Mouse (Mus musculus): ENCODE measurements at regions not wholly inside any gene's neighbourhood (a gene's known extent, or its start where the extent isn't known, plus 50 kb on each side); places are given as distances from the start of the nearest gene placed in this dataset.

DNA sequence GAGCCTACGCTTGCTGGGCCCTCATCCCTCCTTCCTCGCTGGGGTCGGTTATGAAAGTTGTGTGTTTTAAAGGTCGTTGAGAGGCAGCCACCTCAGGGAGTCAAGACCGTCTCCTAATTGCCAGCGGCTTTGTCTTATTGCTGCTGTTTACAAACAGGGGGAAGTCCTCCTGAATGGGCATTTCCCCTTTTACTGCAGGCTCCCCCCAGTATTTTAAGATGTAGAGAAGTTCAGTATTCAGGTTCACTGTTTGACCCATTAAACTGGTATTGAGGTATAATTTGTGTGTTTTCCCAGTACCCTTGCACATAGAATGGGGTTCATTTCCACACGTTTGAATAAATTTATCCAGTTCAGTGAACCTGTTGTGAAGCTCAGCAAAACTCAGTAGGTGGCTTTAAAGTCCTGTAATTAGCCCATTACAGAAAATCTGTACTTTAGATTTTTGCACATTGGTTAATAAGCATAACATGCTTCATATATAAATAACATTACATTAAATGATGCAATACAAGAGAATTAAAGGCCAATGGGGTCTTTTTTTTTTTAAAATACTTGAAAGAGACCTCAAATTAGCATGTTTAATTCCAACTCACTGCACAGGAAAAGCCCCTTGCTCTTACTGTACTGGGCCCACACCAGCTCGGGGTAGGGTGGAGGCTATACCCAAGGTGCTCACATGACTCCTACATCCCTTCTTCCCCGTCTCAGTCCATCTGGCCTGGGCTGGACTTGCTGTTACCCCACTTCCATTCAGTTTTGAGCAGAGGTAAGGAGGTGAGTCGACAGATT is 63.7 kb downstream of the Nkx2-1 start:
- no peak for DNase-seq

DNA sequence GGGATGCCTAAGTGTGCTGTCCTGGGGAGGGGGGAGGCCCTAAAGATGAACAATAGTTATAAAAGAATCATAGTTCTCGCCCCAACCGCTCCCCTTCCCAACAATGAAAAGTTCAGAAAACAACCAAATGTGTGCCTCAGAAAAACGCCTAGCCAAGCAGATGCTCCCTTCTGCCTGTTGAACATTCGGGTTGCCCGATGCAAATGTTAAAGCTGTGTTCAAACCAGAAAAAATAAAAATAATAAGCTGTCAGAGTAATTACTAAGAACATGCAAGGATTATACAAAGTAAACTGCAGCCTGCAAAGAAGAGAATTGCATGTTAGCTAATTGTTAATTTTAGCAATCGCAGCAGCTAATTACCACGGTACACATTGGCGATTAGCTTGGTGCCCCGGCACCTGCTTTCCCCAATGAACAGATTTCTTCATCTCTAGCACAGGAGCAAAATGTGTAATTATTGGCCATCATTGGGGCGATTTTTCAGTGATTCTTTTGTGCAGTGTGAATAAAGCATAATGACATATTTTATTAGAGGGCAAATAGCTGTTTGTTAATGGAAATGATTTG is 65.7 kb downstream of the Nkx2-1 start:
- no peak for DNase-seq

DNA sequence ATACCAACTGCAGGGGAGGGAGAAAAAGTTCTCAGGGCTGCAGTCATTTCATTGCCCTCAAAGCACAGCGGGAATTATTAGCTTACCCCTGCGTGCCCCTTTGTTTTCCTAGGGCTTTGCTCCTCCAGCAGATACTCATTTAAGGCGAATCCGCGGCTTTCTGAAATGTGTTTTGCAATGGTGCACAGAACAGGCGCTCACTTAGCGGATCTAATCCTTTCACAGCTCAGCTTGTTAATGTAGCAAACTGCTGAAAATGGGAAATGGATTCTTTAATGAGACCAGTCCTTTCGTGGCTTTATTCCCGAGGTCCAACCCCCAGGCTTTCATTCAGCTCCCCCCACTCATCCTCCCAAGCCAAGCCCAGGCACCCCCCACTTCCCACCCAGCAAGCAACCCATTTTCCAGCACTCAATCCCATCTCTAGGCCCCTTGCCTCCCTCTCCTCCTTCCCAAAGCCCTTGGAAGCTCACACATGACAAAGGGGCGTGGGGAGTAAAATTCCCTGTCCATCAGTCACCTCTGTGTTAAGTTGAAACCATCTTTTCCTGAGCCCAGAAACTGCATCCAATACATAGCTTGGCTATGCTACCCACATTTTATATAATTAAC is 77.1 kb downstream of the Nkx2-1 start:
- no peak for DNase-seq

DNA sequence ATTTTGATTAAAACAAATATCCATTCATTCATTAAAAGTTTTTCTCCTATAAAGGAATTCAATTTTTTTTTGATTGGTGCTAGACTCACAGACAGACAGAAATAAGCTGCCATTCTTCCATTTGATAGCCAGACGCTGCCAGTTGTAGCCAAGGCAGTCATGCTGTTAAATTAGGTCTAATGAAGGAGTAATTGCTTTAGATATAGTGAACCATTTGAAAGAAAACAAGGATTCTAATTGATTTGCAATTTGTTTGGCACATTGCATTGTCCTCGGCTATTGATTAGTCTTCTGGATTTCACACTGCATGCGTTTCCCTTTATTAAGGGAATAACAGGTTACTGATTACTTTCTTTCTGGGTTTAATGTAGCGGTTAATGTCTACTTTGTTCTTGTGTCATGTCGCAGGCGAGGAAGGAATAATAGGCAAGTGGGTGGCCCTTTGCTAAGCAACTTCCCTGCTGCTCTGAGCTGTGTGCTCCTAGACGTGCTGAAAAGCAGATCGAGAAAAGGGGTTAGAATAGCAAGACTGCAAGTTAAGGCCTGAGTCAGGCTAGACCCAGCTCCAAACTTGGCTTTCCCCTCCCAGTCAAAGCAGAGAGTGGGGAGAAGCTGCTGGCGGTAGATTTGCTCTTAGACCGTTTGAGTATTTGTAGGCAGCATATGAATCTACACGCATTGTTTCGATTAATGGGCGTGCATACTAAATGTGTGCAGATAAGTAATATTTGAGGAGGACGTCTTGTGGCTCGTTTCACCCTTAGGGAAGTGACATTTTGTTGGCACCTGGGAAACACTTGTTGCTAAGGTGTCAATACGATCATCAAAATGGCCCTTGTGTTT is 77.8 kb downstream of the Nkx2-1 start:
- no peak for DNase-seq

DNA sequence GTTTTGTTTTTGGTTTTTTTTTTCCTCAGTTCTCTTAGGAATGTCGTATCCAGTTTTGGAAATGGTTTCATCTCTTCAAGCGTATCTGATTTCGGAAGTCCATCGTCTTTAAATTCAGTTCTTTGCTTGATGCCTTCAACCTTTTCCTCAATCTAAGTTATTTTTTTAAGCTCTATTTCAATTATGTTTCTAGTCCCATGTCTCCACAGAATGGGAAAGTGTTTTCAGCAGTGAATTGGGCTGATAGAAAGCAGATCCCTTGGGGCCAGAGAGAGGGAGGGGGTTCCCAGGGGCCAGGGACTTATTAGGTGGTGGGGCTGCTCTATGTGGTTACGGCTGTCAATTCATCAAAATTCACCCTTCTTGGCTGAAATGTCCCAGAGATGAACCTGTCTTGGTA is 78.8 kb downstream of the Nkx2-1 start:
- DNase-seq = no peak

DNA sequence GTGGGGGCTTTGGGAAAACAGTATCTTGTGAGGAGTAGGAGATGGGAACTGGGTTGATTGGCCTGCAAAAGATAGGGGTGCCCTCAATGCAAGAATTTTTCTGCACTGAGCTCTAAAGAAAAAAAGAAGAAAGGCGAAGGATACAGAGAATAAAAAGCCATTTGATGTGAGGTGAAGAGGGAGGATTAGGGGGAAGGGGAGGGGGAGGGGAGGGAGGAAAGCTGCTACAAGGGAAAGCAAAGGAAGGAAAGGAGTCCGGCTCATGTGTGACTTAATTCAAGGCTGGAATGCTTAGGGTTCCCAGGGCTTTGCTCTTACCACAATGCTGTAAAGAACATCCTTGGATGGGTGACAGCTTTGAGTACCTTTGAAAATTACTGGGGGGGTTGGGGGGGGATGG is 79.4 kb downstream of the Nkx2-1 start:
- no peak for DNase-seq

DNA sequence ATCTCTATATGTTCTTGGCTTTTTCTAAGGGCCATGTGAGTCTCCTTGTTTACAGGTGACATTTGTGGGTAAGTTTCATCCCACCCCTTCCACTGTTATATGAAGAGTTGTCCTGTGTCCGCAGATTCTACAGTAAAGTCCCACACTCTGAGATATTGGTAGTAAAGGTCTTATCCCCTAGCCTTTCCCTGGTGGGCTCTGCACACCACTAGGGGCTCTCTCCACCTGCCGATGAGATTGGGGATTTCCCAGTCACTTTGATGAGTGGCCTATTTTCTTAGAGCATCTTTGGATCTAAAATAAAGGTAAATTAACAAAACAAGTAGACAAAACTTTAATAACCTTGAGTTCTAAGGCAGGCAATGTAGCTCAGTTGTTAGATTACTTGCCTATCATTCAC is 86.4 kb downstream of the Nkx2-1 start:
- DNase-seq = no peak

DNA sequence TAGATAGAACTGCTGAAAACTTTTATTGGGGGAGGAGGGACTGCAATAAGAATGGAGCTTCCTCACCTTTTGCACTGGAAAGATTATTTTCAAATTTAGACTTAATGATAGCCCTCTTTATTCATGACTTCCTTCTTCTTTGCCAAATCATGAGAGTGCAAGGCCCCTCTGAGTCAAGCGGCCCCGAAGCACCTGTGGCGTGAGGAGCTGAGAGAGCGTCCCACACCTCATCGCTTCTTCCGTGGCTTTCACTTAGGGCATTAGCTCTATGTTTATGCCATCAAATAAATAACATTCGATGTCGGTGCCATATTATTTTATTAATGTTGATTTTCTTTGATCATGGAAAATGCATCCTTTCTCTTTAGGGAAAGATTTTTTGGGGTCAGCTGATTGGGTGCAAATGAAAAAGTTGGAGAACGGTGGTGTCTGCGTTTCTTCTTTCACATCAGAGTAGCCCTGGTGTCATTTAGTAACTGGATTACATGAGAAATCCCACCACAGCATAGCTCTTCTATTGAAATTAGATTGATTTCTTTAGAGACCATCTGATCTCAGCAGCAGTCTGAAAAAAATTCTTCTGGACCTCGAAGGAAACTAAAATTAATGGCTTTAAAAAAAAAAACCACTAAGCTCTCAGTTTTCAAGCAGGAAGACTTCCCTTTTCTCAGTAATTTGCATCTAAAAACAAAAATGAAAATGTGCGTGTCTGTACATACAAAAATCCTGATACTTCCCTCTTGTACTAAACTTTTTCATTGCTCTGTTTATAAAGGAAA is 87.7 kb downstream of the Nkx2-1 start:
- no peak for DNase-seq

DNA sequence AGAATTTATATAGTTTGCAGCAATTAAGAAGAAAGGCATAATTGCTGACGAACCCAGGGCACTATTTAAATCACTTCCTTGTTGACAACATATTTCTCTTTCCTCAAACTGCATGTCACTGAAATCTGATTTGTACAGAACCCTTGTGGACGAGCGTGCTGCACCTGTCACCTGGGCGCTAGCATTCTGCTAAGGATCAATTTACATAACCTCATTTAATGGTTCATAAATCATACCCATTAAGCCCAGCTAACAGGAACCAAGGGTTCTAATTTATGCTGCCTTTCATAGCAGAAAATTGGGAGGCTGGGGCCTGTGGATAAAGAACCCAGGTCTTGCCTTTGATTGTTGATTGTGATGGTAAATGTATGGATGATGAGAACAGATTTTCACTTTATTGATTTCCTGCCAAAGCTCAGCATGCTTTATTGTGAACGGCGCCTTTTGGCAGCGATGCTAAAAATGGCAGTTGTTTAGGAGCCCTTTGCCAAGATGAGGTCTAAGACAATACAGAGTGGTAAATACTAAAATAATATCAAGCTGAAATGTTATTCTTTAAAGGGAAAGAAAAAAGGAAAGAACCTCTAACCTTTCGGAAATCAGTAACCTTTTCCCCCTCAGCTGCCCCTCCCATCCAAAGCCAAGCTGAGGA is 95.4 kb downstream of the Nkx2-1 start:
- DNase-seq = no peak

DNA sequence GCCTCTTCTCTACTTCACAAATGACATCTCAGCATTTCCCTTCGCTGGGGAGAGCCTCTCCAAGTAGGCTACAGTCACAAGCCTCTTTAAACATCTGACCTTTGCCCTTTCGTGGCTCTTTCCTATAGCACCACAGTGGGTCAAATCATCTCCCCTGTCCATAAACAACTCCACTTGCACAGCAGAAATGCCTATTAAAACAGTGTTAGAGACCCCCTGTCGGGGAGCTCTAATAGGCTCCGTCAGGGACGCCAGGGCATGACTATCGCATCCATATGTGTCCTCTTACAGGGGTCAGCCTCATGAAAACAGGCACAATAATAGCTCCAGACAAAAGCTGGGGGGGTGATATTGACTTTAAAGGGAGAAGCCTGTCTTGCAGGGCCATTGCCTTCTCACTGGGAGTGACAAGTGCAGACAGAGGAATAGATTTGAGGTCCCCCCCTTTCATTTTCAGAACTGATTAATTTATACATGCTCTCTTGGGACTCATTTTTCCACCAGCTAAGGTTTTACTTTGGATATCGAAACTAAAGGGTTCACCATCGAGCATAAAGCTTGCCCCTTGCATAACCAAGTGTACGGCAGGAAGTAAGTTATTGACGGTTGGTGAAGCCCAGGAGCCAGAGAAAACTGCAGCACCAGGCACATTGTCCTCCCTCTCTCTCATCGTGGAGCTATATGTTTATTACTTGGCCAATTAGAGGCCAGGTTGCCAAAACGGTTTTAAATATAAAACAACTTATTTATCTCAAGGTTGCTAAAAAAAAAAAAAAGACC is 94.6 kb upstream of the Mbip start:
- DNase-seq = no peak

DNA sequence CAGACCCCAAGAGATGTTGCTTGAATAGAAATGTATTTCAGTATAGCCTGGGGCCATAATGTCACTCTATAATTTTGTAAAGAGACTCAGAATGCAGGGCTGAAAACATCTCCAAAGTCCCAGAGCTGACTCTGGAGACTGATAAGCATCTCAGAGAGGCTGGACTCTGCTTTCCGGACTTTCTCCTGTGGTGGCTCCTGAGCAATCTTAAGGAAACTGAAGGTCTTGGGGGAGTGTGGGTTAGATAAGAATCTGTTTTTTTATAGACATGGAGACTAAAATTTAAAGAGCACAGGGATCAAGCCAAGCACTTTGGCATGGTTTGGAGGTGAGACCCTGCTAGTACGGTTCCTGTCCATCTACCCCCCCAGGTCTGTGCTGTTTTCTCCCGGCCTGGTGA is 92.7 kb upstream of the Mbip start:
- DNase-seq = no peak

DNA sequence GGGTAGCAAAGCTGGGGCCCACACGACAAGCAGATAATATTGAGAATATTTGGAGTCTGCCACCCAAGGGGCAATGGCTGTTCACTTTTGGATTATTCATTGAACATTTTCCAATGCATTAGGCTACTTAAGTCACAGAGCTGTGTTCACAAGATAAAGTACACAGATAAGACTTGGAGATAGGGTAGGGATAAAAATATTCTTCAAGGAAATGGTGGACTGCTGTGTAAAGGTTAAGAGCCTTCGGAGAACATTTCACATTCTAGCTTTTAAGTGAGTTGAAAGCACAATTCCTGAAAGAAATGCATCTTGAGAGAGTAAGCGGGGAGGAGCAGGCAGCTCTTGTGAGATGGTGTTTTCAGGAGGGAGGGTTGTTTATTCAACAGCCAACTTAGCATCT is 92.3 kb upstream of the Mbip start:
- DNase-seq = no peak

DNA sequence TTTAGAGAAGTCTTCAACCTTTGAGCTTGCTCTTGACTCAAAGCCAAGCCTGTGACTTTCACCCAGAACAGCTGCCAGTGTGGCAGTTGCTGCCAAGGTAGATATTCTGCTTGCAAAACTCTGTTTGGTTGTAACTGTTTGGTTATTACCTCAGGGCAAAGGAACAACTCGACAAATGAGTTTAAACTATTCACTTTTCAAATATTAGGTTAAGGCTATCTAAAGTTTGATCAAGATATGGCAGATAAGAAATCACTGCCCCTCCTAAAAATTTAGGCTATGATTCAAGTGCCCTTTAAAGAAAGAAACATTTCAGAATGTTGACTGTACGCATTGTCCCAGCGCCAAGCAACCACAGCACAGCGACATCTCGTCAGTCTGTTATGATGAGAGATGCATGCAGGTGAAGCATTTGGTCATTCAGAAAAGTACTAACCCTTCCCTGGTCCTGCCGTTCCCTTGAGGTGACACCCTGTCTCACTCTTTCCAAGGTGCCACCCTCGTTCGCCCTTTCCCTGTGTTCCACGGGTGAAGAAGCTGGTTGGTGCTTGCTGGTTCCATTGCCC is 81.1 kb upstream of the Mbip start:
- DNase-seq = peak in 1 of 2 experiments; percentile 15

DNA sequence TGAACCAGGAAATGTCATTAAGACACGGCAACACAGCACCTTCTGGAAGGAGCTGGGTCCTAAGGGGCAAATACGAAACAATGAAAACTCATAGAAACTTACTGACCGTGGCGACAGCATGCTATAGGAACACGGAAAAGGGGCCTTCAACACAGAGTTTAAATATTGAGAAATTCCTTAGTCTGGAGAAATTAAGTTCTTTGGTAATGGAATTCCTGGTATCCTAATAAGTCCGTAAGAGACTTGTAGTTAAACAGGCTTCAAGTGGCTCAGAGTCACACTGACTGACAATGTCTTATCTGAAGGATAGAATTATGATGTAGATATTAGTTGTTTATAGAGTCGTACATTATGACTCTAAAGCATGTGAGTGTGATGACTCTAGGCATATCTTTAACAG is 70.4 kb upstream of the Mbip start:
- DNase-seq = no peak

DNA sequence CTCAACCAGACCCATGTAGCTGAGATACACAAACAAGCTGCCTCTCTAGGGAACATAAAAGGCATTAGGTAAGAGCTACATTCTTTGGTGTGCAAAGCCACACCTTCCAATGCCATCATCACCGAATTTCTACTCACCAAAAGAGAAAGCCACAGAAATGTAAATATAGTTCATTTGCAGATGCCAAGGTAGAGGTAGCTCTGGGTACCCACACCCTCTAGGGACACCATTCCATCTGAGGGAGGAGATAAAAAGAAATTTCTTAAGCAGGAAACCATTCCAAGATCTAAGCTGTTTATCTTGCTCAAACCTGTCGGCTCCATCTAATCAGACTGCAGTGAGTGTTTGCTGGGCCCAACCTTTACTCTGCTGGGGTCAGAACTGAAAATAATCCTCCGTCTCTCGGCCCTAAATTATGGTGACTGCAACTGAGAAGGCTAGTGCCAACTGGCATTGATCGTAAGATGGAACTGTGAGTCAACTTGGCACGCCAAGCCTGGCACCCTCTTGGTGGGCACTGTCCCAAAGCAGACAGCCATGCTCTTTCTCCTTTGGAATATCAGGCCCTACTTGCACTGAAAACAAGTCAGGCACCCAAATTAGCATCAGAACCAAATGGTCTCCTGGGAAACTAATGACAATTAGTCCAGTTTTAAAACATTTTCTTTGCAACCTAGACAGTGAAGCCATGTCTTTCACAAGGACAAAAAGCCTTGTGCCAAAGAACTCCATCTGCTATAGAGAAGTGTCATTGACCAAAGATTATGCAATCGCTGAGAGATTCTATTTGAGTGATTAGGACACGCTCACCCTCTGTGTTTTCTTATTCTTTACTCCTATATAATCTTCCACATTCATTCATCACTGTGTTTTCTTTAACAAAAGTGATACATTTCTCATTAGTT is 69.4 kb upstream of the Mbip start:
- DNase-seq = peak; percentile 59 to 76

DNA sequence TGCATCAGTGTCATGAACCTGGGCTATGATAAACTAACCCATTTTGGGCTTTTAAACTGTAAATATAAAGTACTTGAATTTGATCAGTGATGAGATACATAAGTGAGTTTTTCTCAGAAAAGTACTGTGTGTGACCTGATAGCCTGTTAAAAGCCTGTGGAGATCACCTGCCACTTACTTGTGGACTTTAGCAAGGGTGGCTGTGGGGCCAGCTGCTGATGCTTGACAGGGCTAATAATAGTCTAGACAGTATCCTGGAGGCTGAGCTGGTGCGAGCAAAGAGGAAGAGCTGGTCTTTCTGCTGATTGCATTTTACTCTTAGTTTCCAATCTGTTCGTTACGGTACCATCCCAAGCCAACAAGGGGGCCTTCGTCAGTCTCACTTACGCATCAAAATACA is 60.0 kb upstream of the Mbip start:
- DNase-seq = no peak

DNA sequence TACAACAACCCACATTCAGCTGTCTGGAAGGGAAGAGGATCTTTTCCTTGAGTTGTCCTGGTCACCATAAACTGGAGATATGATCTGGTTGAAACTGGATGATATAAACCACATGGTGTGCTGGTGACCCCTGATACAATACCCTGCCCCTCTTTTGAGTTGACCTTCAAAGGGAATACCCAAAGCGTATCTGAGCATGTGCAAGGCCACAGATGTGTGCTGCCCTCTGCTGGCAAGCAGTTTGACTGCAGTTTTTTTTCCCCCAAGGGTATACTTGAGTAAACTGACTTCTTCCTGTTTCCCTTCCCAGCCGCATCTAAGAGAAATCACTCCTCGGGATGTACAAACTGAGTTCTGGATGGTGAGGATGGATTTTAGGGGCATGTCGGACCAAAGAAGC is 59.1 kb upstream of the Mbip start:
- DNase-seq = peak; percentile 44 to 66

DNA sequence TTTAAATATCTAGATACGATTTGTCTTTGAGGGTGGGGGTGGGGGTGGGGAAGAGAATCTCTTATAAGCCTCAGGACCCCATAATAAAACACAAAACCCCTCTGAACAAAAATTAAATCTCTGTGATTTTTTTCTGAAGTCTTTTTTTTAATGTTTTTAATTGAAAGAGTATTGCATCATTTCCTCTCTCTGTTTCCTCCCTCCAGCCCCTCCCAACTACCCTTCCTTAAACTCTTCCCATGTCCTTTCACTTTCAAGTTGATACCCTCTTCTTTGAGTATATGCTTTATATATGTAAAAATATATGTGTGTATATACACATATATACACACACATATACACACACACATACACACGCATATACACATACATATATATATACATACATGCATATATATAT is 58.6 kb upstream of the Mbip start:
- DNase-seq = no peak

DNA sequence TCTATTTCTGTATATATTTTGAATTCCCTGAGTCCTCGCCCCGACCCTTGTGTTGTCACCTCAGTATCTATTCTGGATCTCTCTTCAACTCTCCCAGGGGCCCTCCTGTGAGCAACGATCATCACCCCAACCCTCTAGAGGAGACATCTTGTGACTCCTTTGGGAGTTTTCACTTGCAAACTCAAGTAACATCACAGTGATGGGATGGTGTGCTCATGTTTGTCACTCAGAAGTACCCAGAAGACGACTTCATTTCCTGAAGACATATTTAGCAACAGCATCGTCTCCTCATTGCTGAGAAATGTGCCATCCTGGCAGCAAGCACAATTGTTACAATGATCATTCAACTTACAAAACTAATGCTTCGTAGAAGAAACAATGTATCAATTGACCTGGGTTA is 57.9 kb upstream of the Mbip start:
- no peak for DNase-seq

All from adrenal gland, postnatal 36 days (tissue).